Mouse (Mus musculus) gastrocnemius, postnatal 4 days (tissue): Measurements from ENCODE around the gene Myo9a. TPM values are rescaled to one million over a fixed set of nuclear protein-coding genes. Genes with fewer than 3 reads are reported as not detected.
A peak's percentile ranks its signal among the peaks of the same experiment; 100 is the strongest.
"Not testable (repeated sequence)": the region's sequence is repeated elsewhere in the genome, so short reads cannot be mapped to it uniquely, and the experiment has no call there.

ENCODE experiments used
- DNase-seq, 2 experiments: peaks; one replicate each; pipeline ENCODE4 v3.0.0; 2021 to 2022; ENCODE audit warnings: low spot score in 2 of 2, mixed read lengths in 2 of 2
- total RNA-seq, 2 experiments: library from RNA; stranded (reverse); gene quantifications; 2 replicates each; pipeline ENCODE4 v1.2.3; 2021

The Myo9a gene
- total RNA-seq, 2 experiments from 2014 or later, result 28.7 to 30.9 TPM

- no peak for DNase-seq
These were observed 973 bp upstream of the Myo9a start for GRCm38 (mm10) chr9:59749581-59750265.

GRCm38 (mm10) chr9:59751066-59751581 lies 428 bp downstream of the Myo9a start:
- peak; percentile 77 to 89 for DNase-seq

- DNase-seq, result no peak
These were observed 1.3 kb downstream of the Myo9a start for GRCm38 (mm10) chr9:59751966-59752365.

GRCm38 (mm10) chr9:59755199-59755598 lies 4.5 kb downstream of the Myo9a start:
- DNase-seq, result no peak

GRCm38 (mm10) chr9:59757016-59757415 lies 6.3 kb downstream of the Myo9a start:
- not testable (repeated sequence) for DNase-seq

- DNase-seq, result no peak
These were observed 9.8 kb downstream of the Myo9a start for GRCm38 (mm10) chr9:59760515-59760914.

- not testable (repeated sequence) for DNase-seq
These were observed 16.3 kb downstream of the Myo9a start for GRCm38 (mm10) chr9:59766966-59767461.

- not testable (repeated sequence) for DNase-seq
These were observed 55.5 kb downstream of the Myo9a start for GRCm38 (mm10) chr9:59806046-59806774.

- DNase-seq, result no peak
These were observed 133.9 kb downstream of the Myo9a start for GRCm38 (mm10) chr9:59884551-59884950.

GRCm38 (mm10) chr9:59903382-59903781 lies 152.7 kb downstream of the Myo9a start:
- no peak for DNase-seq

GRCm38 (mm10) chr9:59914761-59915160 lies 164.1 kb downstream of the Myo9a start:
- DNase-seq, result no peak

- DNase-seq, result no peak
These were observed 179.6 kb downstream of the Myo9a start for GRCm38 (mm10) chr9:59930248-59930647.

GRCm38 (mm10) chr9:59935866-59936265 lies 185.2 kb downstream of the Myo9a start:
- DNase-seq, result not testable (repeated sequence)

- DNase-seq, result no peak
These were observed 187.8 kb downstream of the Myo9a start for GRCm38 (mm10) chr9:59938529-59938928.

GRCm38 (mm10) chr9:59939691-59940090 lies 189.0 kb downstream of the Myo9a start:
- DNase-seq, result no peak

- DNase-seq, result no peak
These were observed 190.5 kb downstream of the Myo9a start for GRCm38 (mm10) chr9:59940913-59941884.

- DNase-seq, result no peak
These were observed 191.2 kb downstream of the Myo9a start for GRCm38 (mm10) chr9:59941885-59942350.

- no peak for DNase-seq
These were observed 191.9 kb downstream of the Myo9a start for GRCm38 (mm10) chr9:59942501-59943085.

GRCm38 (mm10) chr9:59943826-59944225 lies 193.1 kb downstream of the Myo9a start:
- DNase-seq, result no peak

- no peak for DNase-seq
These were observed 194.5 kb downstream of the Myo9a start for GRCm38 (mm10) chr9:59945241-59945640.
